Mouse (Mus musculus) cerebellum, adult 2 months (tissue): Measurements from ENCODE around the gene Golph3l.

Source experiments
- CTCF ChIP-seq: fragments of 200-500 bp; IDR thresholded peaks from 2 replicates; pipeline ENCODE4 v1.5.1; 2011; ENCODE audit warnings: low read depth, mild to moderate bottlenecking, control low read depth, low read length, moderate library complexity, borderline replicate concordance; ENCODE audit not compliant: insufficient read depth
- POLR2A ChIP-seq: fragments of 200-500 bp; IDR thresholded peaks from 2 replicates; pipeline ENCODE4 v1.6.1; 2011; ENCODE audit warnings: low read length, control low read depth, borderline replicate concordance; ENCODE audit not compliant: insufficient read depth

GRCm38 (mm10) chr3:95621241-95621640 is 32.5 kb downstream of the Golph3l start:
- TF ChIP-seq POLR2A = no peak
- no peak for TF ChIP-seq CTCF
